Mouse (Mus musculus): ENCODE measurements at regions not wholly inside any gene's neighbourhood (a gene's known extent, or its start where the extent isn't known, plus 50 kb on each side); places are given as distances from the start of the nearest gene placed in this dataset.
"Not testable (repeated sequence)": the region's sequence is repeated elsewhere in the genome, so short reads cannot be mapped to it uniquely, and the experiment has no call there.

GRCm38 (mm10) chr8:96429708-96430107, 541.4 kb upstream of the Got2 start:
- Histone ChIP-seq H3K4me1 (replicated peaks) (no peaks in the 10 kb centered on the region), H3K9ac (no peak overlapping the region), H3K4me3 (no peak overlapping the region), H3K9me3 (replicated peaks) (no peaks in the 10 kb centered on the region), H3K27me3 (no peaks in the 10 kb centered on the region), H3K36me3 (no peaks in the 10 kb centered on the region), H3K27ac (no peak overlapping the region), H3K4me2 (no peak overlapping the region)
- no peak for ATAC-seq (replicated peaks; ENCODE audit: insufficient number of reproducible peaks, insufficient read depth, low FRiP score, low read depth)
- 46% methylated on average over 1 of the region's 1 CpGs for WGBS

- Histone ChIP-seq H3K9ac (no peak overlapping the region), H3K36me3 (no peaks in the 10 kb centered on the region), H3K4me1 (replicated peaks) (no peaks in the 10 kb centered on the region), H3K9me3 (replicated peaks) (no peaks in the 10 kb centered on the region), H3K27ac (no peak overlapping the region), H3K4me3 (no peak overlapping the region), H3K27me3 (no peaks in the 10 kb centered on the region), H3K4me2 (no peak overlapping the region)
- 53% methylated on average over 1 of the region's 1 CpGs for WGBS
- ATAC-seq (replicated peaks; ENCODE audit: insufficient number of reproducible peaks, insufficient read depth, low FRiP score, low read depth): no peak
These were observed 538.6 kb upstream of the Got2 start for GRCm38 (mm10) chr8:96426900-96427299.

GRCm38 (mm10) chr8:96409601-96410000, 521.3 kb upstream of the Got2 start:
- no peaks in the 10 kb centered on the region for H3K36me3 ChIP-seq
- H3K27ac ChIP-seq: no peak overlapping the region
- H3K4me1 ChIP-seq (replicated peaks): no peaks in the 10 kb centered on the region
- H3K9me3 ChIP-seq (replicated peaks): no peaks in the 10 kb centered on the region
- H3K4me2 ChIP-seq: no peak overlapping the region
- no peak overlapping the region for H3K4me3 ChIP-seq
- no peaks in the 10 kb centered on the region for H3K27me3 ChIP-seq
- ATAC-seq (replicated peaks; ENCODE audit: insufficient number of reproducible peaks, insufficient read depth, low FRiP score, low read depth): no peak
- WGBS: 50% methylated on average over 1 of the region's 1 CpGs
- no peak overlapping the region for H3K9ac ChIP-seq

- H3K4me2 ChIP-seq: no peak overlapping the region
- H3K4me1 ChIP-seq (replicated peaks): no peaks in the 10 kb centered on the region
- H3K9me3 ChIP-seq (replicated peaks): no peaks in the 10 kb centered on the region
- ATAC-seq (replicated peaks; ENCODE audit: insufficient number of reproducible peaks, insufficient read depth, low FRiP score, low read depth): no peak
- no peak overlapping the region for H3K4me3 ChIP-seq
- WGBS: 81% methylated on average over 15 of the region's 15 CpGs
- H3K36me3 ChIP-seq: no peaks in the 10 kb centered on the region
- H3K27me3 ChIP-seq: no peaks in the 10 kb centered on the region
- H3K9ac ChIP-seq: no peak overlapping the region
- no peak overlapping the region for H3K27ac ChIP-seq
These were observed 516.3 kb upstream of the Got2 start for GRCm38 (mm10) chr8:96404549-96405145.

- Histone ChIP-seq H3K9me3 (replicated peaks) (no peaks in the 10 kb centered on the region), H3K4me1 (replicated peaks) (no peaks in the 10 kb centered on the region), H3K27ac (no peak overlapping the region), H3K4me2 (no peak overlapping the region), H3K4me3 (no peak overlapping the region), H3K27me3 (no peaks in the 10 kb centered on the region), H3K9ac (no peak overlapping the region), H3K36me3 (no peaks in the 10 kb centered on the region)
- ATAC-seq (replicated peaks; ENCODE audit: insufficient number of reproducible peaks, insufficient read depth, low FRiP score, low read depth): no peak
- 55% methylated on average over 3 of the region's 3 CpGs for WGBS
These were observed 515.3 kb upstream of the Got2 start for GRCm38 (mm10) chr8:96403669-96404068.

- H3K27ac ChIP-seq: not testable (repeated sequence)
These were observed 511.0 kb upstream of the Got2 start for GRCm38 (mm10) chr8:96399381-96399780.

DNA sequence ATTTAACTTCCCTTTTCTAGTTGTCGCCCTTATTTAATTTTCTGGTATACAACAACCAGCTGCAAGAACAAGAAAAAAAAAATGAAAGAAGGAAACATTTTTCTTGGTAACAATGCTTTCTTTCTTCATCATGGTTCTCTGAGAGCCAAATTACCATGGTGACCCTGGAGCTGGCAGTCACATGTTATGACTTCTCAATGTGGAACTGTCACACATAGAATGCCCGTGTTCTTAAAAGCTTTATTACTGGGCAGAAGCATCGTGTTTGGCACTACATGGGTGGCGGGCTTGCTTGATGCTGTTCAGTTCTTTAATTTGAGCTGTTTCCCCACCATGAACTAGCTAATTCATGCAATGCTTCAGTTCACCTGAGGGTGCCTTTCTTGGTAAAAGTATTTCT, 504.7 kb upstream of the Got2 start:
- ATAC-seq (replicated peaks; ENCODE audit: insufficient number of reproducible peaks, insufficient read depth, low FRiP score, low read depth): no peak
- 66% methylated on average over 4 of the region's 4 CpGs for WGBS
- no peaks in the 10 kb centered on the region for H3K36me3 ChIP-seq

More at GRCm38 (mm10) chr8:96399381-96399780, 511.0 kb upstream of the Got2 start:
- H3K4me2 ChIP-seq; H3K27me3 ChIP-seq; H3K36me3 ChIP-seq; ATAC-seq (replicated peaks; ENCODE audit: insufficient number of reproducible peaks, insufficient read depth, low FRiP score, low read depth); H3K4me1 ChIP-seq (replicated peaks); H3K9ac ChIP-seq; H3K9me3 ChIP-seq (replicated peaks); H3K4me3 ChIP-seq: not testable (repeated sequence)
- WGBS: 86% methylated on average over 4 of the region's 4 CpGs

DNA sequence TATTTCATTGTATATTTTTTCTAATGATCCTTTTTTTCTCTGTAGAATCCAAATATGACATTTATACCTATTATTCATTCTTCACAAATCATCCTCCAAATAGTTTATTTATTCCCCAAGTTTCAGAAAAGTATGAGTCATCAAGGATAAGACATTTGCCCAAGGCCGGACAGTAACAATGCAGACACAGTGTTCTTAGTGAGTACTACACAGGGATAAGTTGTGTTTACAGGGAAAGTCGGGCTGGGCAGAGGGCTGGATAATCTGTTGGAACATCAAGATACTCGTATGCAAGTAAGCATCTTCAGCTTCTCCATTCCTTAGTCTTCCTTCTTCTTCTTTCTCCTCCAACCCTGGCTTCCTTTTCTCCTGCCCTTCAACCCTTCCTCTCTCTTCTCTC, 500.9 kb upstream of the Got2 start:
- no peak overlapping the region for H3K4me2 ChIP-seq
- no peak for ATAC-seq (replicated peaks; ENCODE audit: insufficient number of reproducible peaks, insufficient read depth, low FRiP score, low read depth)
- H3K9ac ChIP-seq: no peak overlapping the region
- no peaks in the 10 kb centered on the region for H3K9me3 ChIP-seq (replicated peaks)
- no peak overlapping the region for H3K27ac ChIP-seq
- H3K4me3 ChIP-seq: no peak overlapping the region
- H3K27me3 ChIP-seq: no peaks in the 10 kb centered on the region
- no peaks in the 10 kb centered on the region for H3K4me1 ChIP-seq (replicated peaks)
- 67% methylated on average over 3 of the region's 3 CpGs for WGBS
- H3K36me3 ChIP-seq: no peaks in the 10 kb centered on the region

More for the DNA sequence above, 504.7 kb upstream of the Got2 start:
- Histone ChIP-seq H3K4me2 (no peak overlapping the region), H3K4me3 (no peak overlapping the region), H3K9me3 (replicated peaks) (no peaks in the 10 kb centered on the region), H3K4me1 (replicated peaks) (no peaks in the 10 kb centered on the region), H3K27me3 (no peaks in the 10 kb centered on the region), H3K27ac (no peak overlapping the region), H3K9ac (no peak overlapping the region)

DNA sequence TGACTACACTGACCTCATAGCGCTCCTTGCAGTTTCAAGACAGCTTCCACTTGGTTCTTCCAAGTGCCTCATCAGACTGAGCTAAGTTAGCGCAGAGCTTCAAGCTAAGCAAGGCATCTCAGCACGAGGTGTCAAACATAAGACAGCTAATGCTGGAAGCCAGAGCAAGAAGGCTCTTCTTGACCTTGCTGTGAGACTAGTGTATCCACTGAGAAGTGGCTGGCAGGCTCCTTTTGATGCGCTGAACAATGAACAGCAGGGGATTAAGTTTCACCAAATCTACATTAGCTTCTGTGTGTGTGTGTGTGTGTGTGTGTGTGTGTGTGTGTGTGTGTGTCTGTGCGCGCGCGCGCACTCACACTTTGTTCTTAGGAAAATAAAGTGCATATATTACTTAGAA, 482.2 kb upstream of the Got2 start:
- Histone ChIP-seq H3K36me3 (no peaks in the 10 kb centered on the region), H3K9me3 (replicated peaks) (no peaks in the 10 kb centered on the region), H3K27me3 (no peaks in the 10 kb centered on the region), H3K4me3 (no peak overlapping the region), H3K9ac (no peak overlapping the region), H3K4me2 (no peak overlapping the region), H3K4me1 (replicated peaks) (no peaks in the 10 kb centered on the region), H3K27ac (no peak overlapping the region)
- WGBS: 86% methylated on average over 9 of the region's 9 CpGs
- no peak for ATAC-seq (replicated peaks; ENCODE audit: insufficient number of reproducible peaks, insufficient read depth, low FRiP score, low read depth)

- H3K4me3 ChIP-seq: no peak overlapping the region
- WGBS: 30% methylated on average over 14 of the region's 14 CpGs
- no peak overlapping the region for H3K9ac ChIP-seq
- H3K4me1 ChIP-seq (replicated peaks): 0 out of 2 replicates have a peak, but pooled peaks cover 3% of the 10 kb centered on the region
- H3K36me3 ChIP-seq: no peaks in the 10 kb centered on the region
- no peaks in the 10 kb centered on the region for H3K27me3 ChIP-seq
- no peaks in the 10 kb centered on the region for H3K9me3 ChIP-seq (replicated peaks)
- H3K4me2 ChIP-seq: peak overlapping the region; percentile 20; the same call in 1 of the 2 replicates
- no peak for ATAC-seq (replicated peaks; ENCODE audit: insufficient number of reproducible peaks, insufficient read depth, low FRiP score, low read depth)
- H3K27ac ChIP-seq: no peak overlapping the region
These were observed 474.6 kb upstream of the Got2 start for GRCm38 (mm10) chr8:96362853-96363445.

DNA sequence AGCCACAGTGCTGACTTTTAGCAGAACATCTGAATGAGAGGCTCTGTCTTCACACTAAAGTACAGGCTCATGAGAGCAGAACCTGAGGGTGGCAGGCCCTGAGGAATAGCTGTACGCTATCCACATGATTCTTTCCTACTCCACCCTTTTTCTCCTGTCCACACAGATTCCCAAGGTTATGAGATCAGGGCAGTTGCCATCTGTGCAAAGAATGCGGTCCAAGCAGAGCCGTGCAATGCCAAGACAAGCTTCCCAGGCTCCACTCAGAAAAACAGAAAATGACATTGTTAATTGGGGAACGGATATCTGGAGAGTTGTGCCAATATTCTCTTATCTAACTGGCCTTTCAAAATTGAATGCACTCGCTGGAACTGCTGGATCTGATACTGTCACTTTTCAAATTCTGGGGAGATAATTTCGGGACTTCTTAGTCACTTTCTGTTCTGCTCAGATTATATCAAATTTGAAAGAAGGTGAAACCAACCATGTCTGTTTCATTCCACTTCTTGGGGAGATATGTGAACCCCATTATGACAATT, 462.3 kb upstream of the Got2 start:
- Histone ChIP-seq H3K27ac (no peak overlapping the region), H3K4me3 (no peak overlapping the region), H3K27me3 (no peaks in the 10 kb centered on the region), H3K9me3 (replicated peaks) (no peaks in the 10 kb centered on the region), H3K4me2 (no peak overlapping the region), H3K4me1 (replicated peaks) (no peaks in the 10 kb centered on the region), H3K36me3 (no peaks in the 10 kb centered on the region), H3K9ac (no peak overlapping the region)
- no peak for ATAC-seq (replicated peaks; ENCODE audit: insufficient number of reproducible peaks, insufficient read depth, low FRiP score, low read depth)
- 47% methylated on average over 6 of the region's 6 CpGs for WGBS

DNA sequence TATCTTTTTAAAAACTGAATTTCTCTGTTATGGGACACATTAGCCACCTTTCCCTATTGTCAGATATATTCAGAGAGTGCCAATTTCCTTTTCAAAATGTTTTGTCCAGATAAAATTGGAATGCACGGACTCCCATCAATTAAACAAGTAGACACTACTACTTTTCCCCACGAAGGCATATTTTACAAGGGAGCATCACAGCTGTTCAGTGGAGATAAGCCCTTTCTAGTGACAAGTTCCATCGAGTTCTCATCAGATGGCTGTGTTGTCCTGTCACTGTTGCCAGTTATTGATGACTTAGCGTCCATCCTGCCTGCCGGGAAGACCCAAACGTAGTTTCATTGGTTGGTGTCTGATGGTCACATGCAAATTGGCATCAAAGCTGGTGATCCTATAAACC, 461.2 kb upstream of the Got2 start:
- H3K36me3 ChIP-seq: no peaks in the 10 kb centered on the region
- H3K27me3 ChIP-seq: no peaks in the 10 kb centered on the region
- WGBS: 63% methylated on average over 6 of the region's 6 CpGs
- no peak overlapping the region for H3K9ac ChIP-seq
- H3K27ac ChIP-seq: no peak overlapping the region
- H3K4me3 ChIP-seq: no peak overlapping the region
- H3K4me1 ChIP-seq (replicated peaks): no peaks in the 10 kb centered on the region
- no peak for ATAC-seq (replicated peaks; ENCODE audit: insufficient number of reproducible peaks, insufficient read depth, low FRiP score, low read depth)
- H3K4me2 ChIP-seq: no peak overlapping the region
- H3K9me3 ChIP-seq (replicated peaks): no peaks in the 10 kb centered on the region
